Mouse (Mus musculus) limb, embryonic 14.5 days (tissue): ENCODE measurements around the gene Hoxb9. TPM values are rescaled to one million over a fixed set of nuclear protein-coding genes. Genes with fewer than 3 reads are reported as not detected.

Experiments used
- ATAC-seq: fragments of 200-750 bp; cut with Nextera tagmentation; 2 replicates; pipeline ENCODE4 v1.8.0; 2017; ENCODE audit warnings: low read depth, moderate number of reproducible peaks, moderate TSS enrichment; ENCODE audit not compliant: low FRiP score
- DNase-seq: peaks from one replicate; pipeline ENCODE4 v3.0.0-alpha.2; 2015; ENCODE audit warnings: low spot score
- H3K27ac ChIP-seq: fragments of 300-500 bp; sonication (generic); replicated peaks from 2 replicates; pipeline ENCODE4 v1.5.1; 2014; ENCODE audit warnings: low read depth, mild to moderate bottlenecking, low read length, moderate library complexity, mixed read lengths
- H3K27me3 ChIP-seq: fragments of 300-500 bp; sonication (generic); 2 replicates; pipeline ENCODE4 v1.6.1; 2014; ENCODE audit warnings: low read length, mixed read lengths; ENCODE audit not compliant: control insufficient read depth, insufficient read depth
- H3K36me3 ChIP-seq: fragments of 300-500 bp; sonication (generic); 2 replicates; pipeline ENCODE4 v1.6.1; 2014; ENCODE audit warnings: mild to moderate bottlenecking, low read length, moderate library complexity, mixed read lengths; ENCODE audit not compliant: control insufficient read depth, insufficient read depth
- H3K4me1 ChIP-seq: fragments of 300-500 bp; sonication (generic); 2 replicates; pipeline ENCODE4 v1.6.1; 2014; ENCODE audit warnings: antibody characterized with exemption, low read length, mixed read lengths; ENCODE audit not compliant: control insufficient read depth, insufficient read depth
- H3K4me2 ChIP-seq: fragments of 300-500 bp; sonication (generic); replicated peaks from 2 replicates; pipeline ENCODE4 v1.6.1; 2014; ENCODE audit warnings: low read depth, mild to moderate bottlenecking, low read length, moderate library complexity; ENCODE audit not compliant: severe bottlenecking
- H3K4me3 ChIP-seq: fragments of 300-500 bp; sonication (generic); replicated peaks from 2 replicates; pipeline ENCODE4 v1.5.1; 2014; ENCODE audit warnings: low read length
- H3K9ac ChIP-seq: fragments of 300-500 bp; sonication (generic); 2 replicates; pipeline ENCODE4 v1.6.1; 2014; ENCODE audit warnings: mild to moderate bottlenecking, low read depth, low read length, moderate library complexity; ENCODE audit not compliant: severe bottlenecking
- H3K9me3 ChIP-seq: fragments of 300-500 bp; sonication (generic); 2 replicates; pipeline ENCODE4 v1.6.1; 2016; ENCODE audit warnings: low read length; ENCODE audit not compliant: control insufficient read depth
- POLR2A ChIP-seq: fragments of 200-500 bp; IDR thresholded peaks from 2 replicates; pipeline ENCODE4 v1.8.0; 2012; ENCODE audit warnings: inconsistent platforms, mild to moderate bottlenecking, moderate library complexity, borderline replicate concordance; ENCODE audit not compliant: insufficient read depth, insufficient read length; ENCODE audit errors: extremely low read depth
- WGBS: fragments of 180-500 bp; shearing (Covaris S2); extraction: QIAGEN DNeasy Blood & Tissue Kit; methylation state at CpG from one replicate; pipeline ENCODE4 v1.1.7; 2014; 5-methylcytosine and 5-hydroxymethylcytosine counted together
- polyA plus RNA-seq, 2 experiments: library from polyadenylated mRNA; depleted of rRNA in 1 of 2; stranded (reverse) in 1 of 2; unstranded in 1 of 2; fragments of >200 nt; fragmentation: Nextera tagmentation in 1 of 2; extraction: Ambion mirVana in 1 of 2; gene quantifications; 2 replicates each; pipeline versions ENCODE4 v1.2.1 to v1.2.3; 2012 to 2014

The Hoxb9 gene
- polyA plus RNA-seq, 2 experiments: 1.2 to 4.4 TPM

DNA sequence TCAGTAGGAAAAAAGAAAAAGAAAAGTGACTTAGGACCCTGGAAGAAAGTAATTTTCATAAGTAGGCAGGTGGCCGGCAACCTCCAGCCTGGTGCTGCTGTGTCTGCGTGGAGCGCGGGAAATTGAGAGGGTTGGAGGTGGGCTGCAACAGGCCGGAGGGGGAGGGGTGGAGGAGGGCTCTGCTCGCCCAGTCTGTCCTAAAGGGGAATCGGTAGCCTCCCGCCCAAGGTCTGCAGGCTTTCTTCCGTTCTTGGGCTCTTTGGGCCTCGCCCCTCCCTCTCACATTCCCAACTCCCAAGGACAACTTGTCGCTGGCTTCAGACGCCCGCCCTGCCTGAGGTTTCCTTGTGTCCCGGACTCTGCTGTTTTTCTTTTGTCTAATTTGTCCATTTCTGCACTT is 20.4 kb upstream of the Hoxb9 start:
- Histone ChIP-seq H3K4me3 (peak overlapping the region; percentile 33), H3K4me2 (peak overlapping the region; percentile 35), H3K36me3 (no peaks in the 10 kb centered on the region), H3K9ac (0 out of 2 replicates have a peak overlapping the region, but pooled peaks have one; percentile 28), H3K9me3 (no peaks in the 10 kb centered on the region), H3K27ac (no peak overlapping the region), H3K27me3 (peaks cover 60% of the 10 kb centered on the region), H3K4me1 (peaks cover 5% of the 10 kb centered on the region; the same call in 1 of the 2 replicates)
- no peak for ATAC-seq
- no peak for DNase-seq
- WGBS: under 1% methylated on average over 13 of the region's 14 CpGs
- TF ChIP-seq POLR2A: no peak

DNA sequence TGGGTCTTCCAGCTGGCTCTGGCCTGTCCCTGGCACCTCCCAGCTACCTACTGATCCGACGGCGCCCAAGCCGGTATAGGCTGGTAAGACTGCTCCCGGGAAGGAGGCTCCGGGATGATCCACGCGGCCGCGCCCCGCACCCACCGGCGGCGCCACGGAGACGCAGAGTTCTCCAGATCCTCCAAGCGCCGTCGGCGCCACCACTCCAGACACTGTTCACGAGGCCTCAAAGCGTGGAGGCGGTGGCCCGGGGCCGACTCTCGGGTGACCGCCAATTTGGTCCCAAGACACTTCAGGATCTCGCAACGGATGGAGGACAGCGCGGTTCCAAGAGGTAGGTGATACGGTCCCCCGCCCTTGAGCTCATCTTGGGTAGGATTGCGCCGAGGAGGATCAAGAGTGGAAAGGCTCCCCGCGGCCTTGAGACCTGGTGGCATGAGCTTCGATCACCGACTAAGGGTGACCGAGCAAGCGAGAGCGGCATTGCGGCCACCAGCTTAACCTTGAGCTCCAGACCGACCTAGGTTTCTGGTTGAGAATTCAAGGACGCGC is 19.7 kb upstream of the Hoxb9 start:
- no peak for DNase-seq
- no peak for ATAC-seq
- Histone ChIP-seq H3K36me3 (no peaks in the 10 kb centered on the region), H3K4me2 (peak overlapping the region; percentile 35), H3K9ac (peak overlapping the region; percentile 42), H3K27ac (no peak overlapping the region), H3K9me3 (no peaks in the 10 kb centered on the region), H3K4me3 (peak overlapping the region; percentile 33), H3K4me1 (peaks cover 5% of the 10 kb centered on the region; the same call in 1 of the 2 replicates), H3K27me3 (peaks cover 66% of the 10 kb centered on the region)
- no peak for TF ChIP-seq POLR2A
- 1% methylated on average over 44 of the region's 46 CpGs for WGBS

DNA sequence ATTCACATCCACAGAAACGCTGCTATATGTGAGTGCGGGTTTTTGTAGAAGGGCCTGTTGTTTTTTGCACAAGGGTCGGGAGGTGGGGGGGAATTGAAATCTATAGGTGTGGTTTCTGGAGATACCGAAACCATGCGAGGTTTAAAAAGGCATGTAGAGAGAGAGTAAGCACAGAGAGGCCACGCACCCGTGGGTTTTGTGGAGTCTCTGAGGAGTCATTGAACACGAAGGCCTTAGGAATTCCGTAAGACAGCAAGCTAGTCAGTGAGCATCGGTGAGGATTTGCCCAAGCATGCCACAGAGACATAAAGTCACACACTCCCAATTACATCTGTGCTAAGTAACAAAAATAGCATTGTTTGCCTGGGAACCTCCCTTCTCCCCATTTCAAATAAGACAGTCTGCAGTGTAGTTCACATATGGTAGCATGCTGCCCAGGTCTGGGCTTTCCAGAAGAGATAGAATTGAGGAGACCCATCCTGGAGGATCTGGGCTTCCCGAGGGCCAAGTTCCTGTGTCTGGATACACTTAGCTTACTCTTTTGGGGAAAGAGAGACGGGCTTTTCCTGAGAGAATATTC is 18.6 kb upstream of the Hoxb9 start:
- no peak overlapping the region for H3K27ac ChIP-seq
- H3K9me3 ChIP-seq: no peaks in the 10 kb centered on the region
- 4% methylated on average over 12 of the region's 12 CpGs for WGBS
- H3K36me3 ChIP-seq: no peaks in the 10 kb centered on the region
- DNase-seq (no peak), ATAC-seq (no peak)
- H3K4me3 ChIP-seq: peak overlapping the region; percentile 33
- peaks cover 76% of the 10 kb centered on the region for H3K27me3 ChIP-seq
- TF ChIP-seq POLR2A: no peak
- H3K4me2 ChIP-seq: peak overlapping the region; percentile 13; the same call in 1 of the 2 replicates
- peaks cover 5% of the 10 kb centered on the region; the same call in 1 of the 2 replicates for H3K4me1 ChIP-seq
- no peak overlapping the region for H3K9ac ChIP-seq

DNA sequence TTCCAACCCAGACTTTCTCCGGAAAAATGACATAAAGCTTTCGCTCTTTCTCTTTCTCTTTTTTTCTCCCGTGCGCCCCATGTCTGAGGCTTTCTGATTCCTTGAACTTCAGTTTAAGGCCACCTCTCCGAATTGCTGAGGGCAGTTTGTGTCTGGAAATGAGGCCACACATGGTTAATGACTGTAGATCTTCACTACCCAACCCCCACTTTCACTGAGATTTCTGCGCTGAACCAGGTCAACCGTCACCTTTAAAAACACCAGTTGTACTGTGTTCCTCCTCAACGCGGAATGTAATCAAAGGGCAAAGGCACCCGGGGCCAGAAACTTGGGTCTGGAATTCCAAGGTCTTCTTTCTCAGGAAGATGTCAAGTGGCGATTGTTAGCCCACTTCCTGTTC is 17.0 kb upstream of the Hoxb9 start:
- TF ChIP-seq POLR2A: no peak
- peaks cover 92% of the 10 kb centered on the region for H3K27me3 ChIP-seq
- ATAC-seq: no peak
- H3K9me3 ChIP-seq: no peaks in the 10 kb centered on the region
- H3K9ac ChIP-seq: no peak overlapping the region
- WGBS: 2% methylated on average over 11 of the region's 11 CpGs
- no peak for DNase-seq
- no peak overlapping the region for H3K4me2 ChIP-seq
- H3K4me1 ChIP-seq: peaks cover 5% of the 10 kb centered on the region; the same call in 1 of the 2 replicates
- H3K4me3 ChIP-seq: no peak overlapping the region
- H3K27ac ChIP-seq: no peak overlapping the region
- no peaks in the 10 kb centered on the region for H3K36me3 ChIP-seq

DNA sequence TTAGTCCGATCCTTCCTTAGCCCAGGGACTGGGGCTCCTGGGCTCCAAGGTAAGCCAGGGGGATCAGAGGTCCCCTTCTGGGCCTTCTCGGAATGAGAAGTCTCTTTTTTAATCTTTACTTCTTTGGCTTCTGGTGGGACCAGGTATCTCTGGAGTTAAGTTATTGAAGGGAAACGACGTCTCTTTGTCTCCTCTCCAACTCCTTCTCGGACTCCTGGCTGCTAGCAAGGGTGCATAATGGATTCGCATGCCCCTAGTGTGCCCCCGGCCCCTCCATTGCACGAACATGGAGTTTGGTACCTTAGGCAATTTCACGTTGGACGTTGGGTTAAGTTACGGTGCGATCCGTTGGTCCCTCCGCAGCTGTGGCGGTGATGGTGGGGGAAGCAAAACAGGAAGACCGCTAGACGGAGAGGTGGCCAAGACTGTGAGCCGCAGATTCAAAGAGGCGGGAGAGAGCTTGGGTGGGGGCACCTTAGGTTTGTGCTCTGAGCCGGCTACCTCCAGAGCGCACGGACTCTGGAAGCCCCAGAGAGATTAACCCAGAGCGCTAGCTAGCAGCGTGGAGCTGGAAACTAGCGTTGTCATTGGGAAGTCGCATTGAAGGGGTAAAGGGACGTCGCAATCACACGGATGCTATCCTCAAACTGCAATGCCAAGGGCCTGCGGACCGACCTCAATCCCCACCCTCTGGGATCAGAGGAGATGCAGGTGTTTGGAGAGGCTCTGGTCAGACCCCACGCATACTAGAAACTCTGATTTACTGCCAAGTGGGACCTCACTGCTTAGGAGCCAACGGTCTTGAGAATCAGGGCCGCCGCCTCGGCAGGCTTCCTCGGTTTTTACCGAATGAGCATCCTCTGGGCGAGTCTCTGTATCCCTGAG is 15.9 kb upstream of the Hoxb9 start:
- H3K9ac ChIP-seq: no peak overlapping the region
- H3K27me3 ChIP-seq: peaks cover 92% of the 10 kb centered on the region
- no peak overlapping the region for H3K27ac ChIP-seq
- ATAC-seq (no peak), DNase-seq (no peak)
- no peaks in the 10 kb centered on the region for H3K9me3 ChIP-seq
- H3K36me3 ChIP-seq: no peaks in the 10 kb centered on the region
- TF ChIP-seq POLR2A: no peak
- peak overlapping the region; percentile 0; the same call in 1 of the 2 replicates for H3K4me3 ChIP-seq
- 6% methylated on average over 39 of the region's 39 CpGs for WGBS
- peak overlapping the region; percentile 27 for H3K4me2 ChIP-seq
- H3K4me1 ChIP-seq: peaks cover 7% of the 10 kb centered on the region; the same call in 1 of the 2 replicates
